Mouse (Mus musculus) common myeloid progenitor, adult 5-6 weeks (primary cell): ENCODE measurements around the gene Rnase2b. TPM values are rescaled to one million over a fixed set of nuclear protein-coding genes. Genes with fewer than 3 reads are reported as not detected.
"Not testable (repeated sequence)": the region's sequence is repeated elsewhere in the genome, so short reads cannot be mapped to it uniquely, and the experiment has no call there.

Experiments used
- ATAC-seq: replicated peaks from 2 replicates; pipeline ENCODE4 v1.8.0; 2016; ENCODE audit warnings: low read depth, mild to moderate bottlenecking, moderate TSS enrichment, inconsistent platforms; ENCODE audit not compliant: poor library complexity, severe bottlenecking
- total RNA-seq: library from RNA; stranded (forward); fragments of 200-1000, 187-1606 nt; gene quantifications from 2 replicates; pipeline ENCODE4 v1.2.3, GENCODE M21; 2017

Rnase2b gene
- total RNA-seq, 1 experiment from 2014 or later: not detected

GRCm38 (mm10) chr14:51150206-51150831, 11.7 kb upstream of the Rnase2b start:
- ATAC-seq: no peak

DNA sequence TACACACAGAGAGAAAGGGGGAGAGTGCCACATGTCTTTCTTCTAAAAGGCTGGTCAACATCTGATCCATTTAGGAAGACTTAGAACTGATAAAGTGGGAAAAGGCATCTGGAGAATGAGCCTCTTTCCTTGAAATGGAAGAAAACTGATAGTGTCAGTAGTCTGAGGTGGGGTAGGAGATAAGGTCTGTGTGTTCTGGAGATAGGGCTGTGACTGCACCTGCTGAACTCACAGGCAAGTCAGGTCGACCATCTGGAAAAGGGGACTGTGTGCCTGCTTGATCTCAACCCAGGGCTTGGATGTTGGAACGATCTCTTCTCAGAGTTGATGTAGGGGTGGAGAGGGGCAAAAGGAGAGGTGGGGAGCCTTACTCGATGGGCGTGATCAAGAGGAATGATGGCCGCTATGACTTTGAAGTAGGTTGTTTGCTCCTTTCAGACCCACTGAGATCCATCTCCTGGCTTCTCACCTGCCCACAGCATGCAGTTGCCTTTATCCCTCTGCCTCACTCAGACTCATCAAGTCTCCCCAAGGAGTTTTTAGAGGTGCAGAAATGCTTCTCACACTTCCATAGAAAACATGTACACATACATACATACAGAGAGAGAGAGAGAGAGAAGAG, 9.7 kb upstream of the Rnase2b start:
- no peak for ATAC-seq

GRCm38 (mm10) chr14:51156056-51156735, 5.9 kb upstream of the Rnase2b start:
- no peak for ATAC-seq

GRCm38 (mm10) chr14:51156736-51157068, 5.4 kb upstream of the Rnase2b start:
- peak; percentile 56; the same call in 1 of the 2 replicates for ATAC-seq

DNA sequence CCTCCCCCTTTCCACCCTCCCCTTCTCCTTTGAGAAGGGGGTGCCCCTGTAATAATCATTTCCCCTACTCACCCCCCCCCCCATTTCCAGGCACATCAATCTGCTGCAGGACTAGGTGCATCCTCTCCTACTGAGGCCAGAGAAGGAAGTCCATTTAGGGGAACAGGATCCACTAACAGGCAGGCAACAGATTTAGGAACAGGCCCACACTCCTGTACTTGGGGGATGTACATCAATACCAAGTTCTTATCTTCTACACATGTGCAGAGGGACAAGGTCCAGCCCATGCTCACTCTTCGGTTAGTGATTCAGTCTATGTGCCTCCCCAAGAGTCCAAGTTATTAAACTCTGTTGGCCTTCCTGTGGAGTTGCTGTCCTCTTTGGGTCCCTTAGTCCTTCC, 5.0 kb upstream of the Rnase2b start:
- ATAC-seq: peak; percentile 52

- not testable (repeated sequence) for ATAC-seq
Observed at GRCm38 (mm10) chr14:51163323-51163722, 1.3 kb downstream of the Rnase2b start.

- ATAC-seq: 0 out of 2 replicates have a peak, but pooled peaks have one; percentile 18
Observed at GRCm38 (mm10) chr14:51165435-51165834, 3.4 kb downstream of the Rnase2b start.

DNA sequence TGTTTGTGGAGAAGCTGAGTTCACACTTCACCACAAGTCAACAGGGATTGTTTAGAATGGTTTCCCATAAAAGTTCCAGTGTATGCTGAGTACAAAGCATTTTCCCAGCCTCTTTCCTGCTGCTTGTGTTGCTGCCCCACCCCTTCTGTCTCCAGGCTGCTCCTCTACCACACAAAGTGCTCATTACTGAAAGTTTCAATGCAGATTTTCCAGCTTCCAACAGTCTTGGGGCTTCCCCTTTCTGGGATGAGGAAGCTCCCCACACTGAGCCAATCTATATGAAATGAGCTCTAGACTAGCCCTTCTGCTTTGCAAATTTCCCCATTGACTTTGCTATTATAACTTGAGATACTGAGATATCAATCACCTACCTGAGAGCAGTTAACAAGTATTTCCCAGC, 4.0 kb downstream of the Rnase2b start:
- ATAC-seq: peak; percentile 45; the same call in 1 of the 2 replicates

DNA sequence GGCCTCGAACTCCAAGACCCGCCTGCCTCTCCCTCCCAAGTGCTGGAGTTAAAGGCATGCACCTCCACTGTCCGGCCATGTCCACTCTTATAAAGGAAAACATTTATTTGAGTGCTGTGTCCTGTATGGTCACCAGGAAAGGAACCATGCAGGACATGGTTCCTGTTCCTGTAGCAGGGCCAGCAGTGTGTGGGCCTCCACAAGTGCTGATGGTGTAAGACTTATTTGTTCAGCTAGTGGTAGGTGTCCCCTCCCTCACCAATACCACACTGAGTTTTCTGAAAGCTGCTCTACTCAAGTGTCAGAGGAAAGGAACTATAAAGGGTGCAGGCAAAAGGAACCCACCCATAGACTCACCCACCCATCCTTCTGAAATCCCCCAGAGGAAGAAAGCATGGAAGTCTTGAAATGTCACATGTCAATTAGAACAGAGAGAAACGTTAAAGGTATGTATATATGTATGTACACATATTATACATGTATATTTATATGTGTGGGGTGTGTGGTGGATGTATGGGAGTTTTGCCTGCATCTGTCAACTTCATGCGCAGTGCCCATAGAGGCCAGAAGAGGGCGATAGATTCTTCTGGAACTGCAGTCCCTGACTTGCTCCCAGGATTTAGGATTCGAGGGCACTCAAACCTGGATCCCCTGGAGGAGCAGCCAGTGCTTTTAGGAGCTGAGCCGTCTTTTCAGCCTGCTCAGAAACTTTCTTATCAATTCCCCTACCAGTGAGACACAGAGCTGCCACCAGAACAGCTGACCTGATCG, 10.2 kb downstream of the Rnase2b start:
- ATAC-seq: peak; percentile 76

GRCm38 (mm10) chr14:51172947-51173346, 10.9 kb downstream of the Rnase2b start:
- ATAC-seq: not testable (repeated sequence)

DNA sequence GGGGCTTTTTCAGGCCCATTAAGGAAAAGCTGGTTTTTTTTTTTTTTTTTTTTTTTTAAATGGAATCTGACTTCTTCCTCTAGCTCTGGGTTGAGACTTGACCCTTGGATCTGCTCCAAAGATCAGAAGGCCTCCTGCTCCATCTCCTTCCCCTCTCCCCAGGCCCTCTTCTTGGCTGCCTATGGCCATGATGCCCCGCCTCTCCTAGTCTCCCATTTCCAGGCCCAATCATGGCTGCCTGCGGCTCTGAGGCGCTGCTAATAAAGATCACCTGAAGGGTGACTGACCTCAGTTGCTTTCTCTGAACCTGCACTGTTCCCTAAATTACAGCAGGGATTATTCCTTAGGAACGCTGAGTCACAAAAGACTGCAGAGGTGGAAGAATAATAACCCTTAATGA, 11.8 kb downstream of the Rnase2b start:
- no peak for ATAC-seq

- ATAC-seq: not testable (repeated sequence)
Observed at GRCm38 (mm10) chr14:51181051-51181450, 19.0 kb downstream of the Rnase2b start.

DNA sequence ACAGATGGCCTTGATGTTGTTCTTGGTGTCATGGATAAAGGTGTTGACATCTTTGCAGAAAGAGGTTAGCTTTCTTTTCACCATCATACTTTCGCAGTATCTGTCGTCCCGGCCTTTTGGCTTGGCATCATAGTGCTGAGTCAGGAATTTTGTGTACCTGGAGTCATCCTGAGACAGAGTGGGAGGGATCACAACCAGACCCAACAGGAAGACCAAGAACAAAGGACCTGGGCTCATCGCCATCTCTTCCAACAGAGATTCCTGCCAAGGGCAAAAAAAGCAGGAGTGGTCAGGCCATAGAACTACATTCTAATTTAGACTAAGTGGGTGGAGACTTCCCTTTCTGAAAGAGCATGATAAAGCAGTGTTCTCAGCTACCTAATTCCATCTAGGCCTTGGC, 33.6 kb downstream of the Rnase2b start:
- ATAC-seq: no peak

GRCm38 (mm10) chr14:51199098-51200023, 37.3 kb downstream of the Rnase2b start, which contains the start of gene Ang2:
Gene Ang2, minus strand, starts transcription at chr14:51199148.
- no peak for ATAC-seq

GRCm38 (mm10) chr14:51200054-51200453, 38.0 kb downstream of the Rnase2b start:
- ATAC-seq: peak; percentile 68

DNA sequence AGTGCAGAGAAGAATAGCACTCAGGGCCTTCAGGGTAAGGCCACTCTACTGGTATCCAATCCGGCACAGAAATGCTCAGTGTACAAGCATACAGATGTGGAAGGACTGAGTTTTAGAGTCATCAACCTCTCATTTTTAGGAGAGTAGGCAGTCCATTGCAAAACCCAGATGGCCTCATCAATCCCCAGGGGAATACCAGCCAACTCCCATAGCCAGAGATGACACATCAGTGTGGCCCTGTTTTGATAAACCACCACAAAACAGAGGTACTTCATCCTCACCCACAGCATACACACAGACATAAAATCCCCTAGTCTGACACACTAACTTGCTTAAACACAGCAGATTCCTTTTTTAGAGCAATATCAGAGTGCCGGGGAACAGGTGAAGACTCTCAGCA, 38.4 kb downstream of the Rnase2b start:
- 0 out of 2 replicates have a peak, but pooled peaks have one; percentile 11 for ATAC-seq

GRCm38 (mm10) chr14:51203115-51203514, 41.1 kb downstream of the Rnase2b start, which contains the start of gene Ear14:
Gene Ear14, plus strand, starts transcription at chr14:51203391.
- no peak for ATAC-seq
